Mouse (Mus musculus) C2C12 (cell line): ENCODE results near the gene Rnf220.

Source experiments
- CEBPB ChIP-seq: IDR thresholded peaks from one replicate; pipeline ENCODE4 v1.6.1; 2011; ENCODE audit warnings: low read depth, mild to moderate bottlenecking, control low read depth, moderate library complexity
- CTCF ChIP-seq: IDR thresholded peaks from one replicate; pipeline ENCODE4 v1.5.1; 2011; ENCODE audit not compliant: control insufficient read depth, insufficient read depth, insufficient read length
- FOSL1 ChIP-seq: IDR thresholded peaks from one replicate; pipeline ENCODE4 v1.8.0; 2011; ENCODE audit warnings: mild to moderate bottlenecking, low read length; ENCODE audit not compliant: poor library complexity, insufficient read depth, severe bottlenecking
- MAX ChIP-seq: IDR thresholded peaks from one replicate; pipeline ENCODE4 v1.6.1; 2011; ENCODE audit warnings: mild to moderate bottlenecking, control low read depth
- USF1 ChIP-seq: IDR thresholded peaks from one replicate; pipeline ENCODE4 v1.6.1; 2011; ENCODE audit warnings: low read depth, mild to moderate bottlenecking, control low read depth, moderate library complexity

GRCm38 (mm10) chr4:117421077-117421476 is 75.8 kb downstream of the Rnf220 start:
- TF ChIP-seq USF1: no peak
- no peak for TF ChIP-seq CTCF
- TF ChIP-seq MAX: no peak
- TF ChIP-seq FOSL1: no peak
- TF ChIP-seq CEBPB: no peak
